Mouse (Mus musculus): ENCODE data around the gene Paxx.

Paxx gene

DNA sequence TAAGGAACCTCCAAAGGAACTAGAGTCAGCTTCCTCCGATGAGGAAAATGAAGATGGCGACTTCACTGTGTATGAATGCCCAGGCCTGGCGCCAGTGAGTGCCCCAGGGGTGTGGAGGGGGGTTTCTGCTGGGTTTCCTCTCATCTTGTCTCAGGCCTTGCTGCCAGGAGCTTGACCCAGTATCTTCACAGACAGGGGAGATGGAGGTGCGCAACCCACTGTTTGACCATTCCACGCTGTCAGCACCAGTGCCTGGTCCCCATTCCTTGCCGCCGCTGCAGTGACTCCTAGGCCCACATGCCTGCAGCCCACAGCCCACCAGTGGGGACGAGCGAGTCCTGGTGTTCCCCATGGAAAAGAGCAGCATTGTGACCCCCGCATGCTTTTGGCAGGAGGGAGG is 52.0 kb downstream of the Paxx start:
- no peak for DNase-seq (ENCODE audit: low spot score in 2 of 2)

Measured in frontal cortex, postnatal 36 days (tissue).